Mouse (Mus musculus) cerebellum, postnatal 25 days (tissue): Measurements from ENCODE around the gene Gm20917.
"Not testable (repeated sequence)": the region's sequence is repeated elsewhere in the genome, so short reads cannot be mapped to it uniquely, and the experiment has no call there.

Experiments
- DNase-seq, 2 experiments: peaks; one replicate each; pipeline ENCODE4 v3.0.0; 2021; ENCODE audit warnings: mixed read lengths in 2 of 2

Gm20917 gene

GRCm38 (mm10) chrY:79151022-79151421, at the start of gene Gm20917:
TSS of gene Gm20917 (minus strand) at chrY:79151122.
- not testable (repeated sequence) for DNase-seq
